Mouse (Mus musculus) limb, embryonic 14.5 days (tissue): ENCODE measurements at regions not wholly inside any gene's neighbourhood (a gene's known extent, or its start where the extent isn't known, plus 50 kb on each side); places are given as distances from the start of the nearest gene placed in this dataset.

Source experiments
- ATAC-seq: fragments of 200-750 bp; cut with Nextera tagmentation; 2 replicates; pipeline ENCODE4 v1.8.0; 2017; ENCODE audit warnings: low read depth, moderate number of reproducible peaks, moderate TSS enrichment; ENCODE audit not compliant: low FRiP score
- DNase-seq: peaks from one replicate; pipeline ENCODE4 v3.0.0-alpha.2; 2015; ENCODE audit warnings: low spot score
- H3K27ac ChIP-seq: fragments of 300-500 bp; sonication (generic); replicated peaks from 2 replicates; pipeline ENCODE4 v1.5.1; 2014; ENCODE audit warnings: low read depth, mild to moderate bottlenecking, low read length, moderate library complexity, mixed read lengths
- H3K27me3 ChIP-seq: fragments of 300-500 bp; sonication (generic); 2 replicates; pipeline ENCODE4 v1.6.1; 2014; ENCODE audit warnings: low read length, mixed read lengths; ENCODE audit not compliant: control insufficient read depth, insufficient read depth
- H3K36me3 ChIP-seq: fragments of 300-500 bp; sonication (generic); 2 replicates; pipeline ENCODE4 v1.6.1; 2014; ENCODE audit warnings: mild to moderate bottlenecking, low read length, moderate library complexity, mixed read lengths; ENCODE audit not compliant: control insufficient read depth, insufficient read depth
- H3K4me1 ChIP-seq: fragments of 300-500 bp; sonication (generic); 2 replicates; pipeline ENCODE4 v1.6.1; 2014; ENCODE audit warnings: antibody characterized with exemption, low read length, mixed read lengths; ENCODE audit not compliant: control insufficient read depth, insufficient read depth
- H3K4me2 ChIP-seq: fragments of 300-500 bp; sonication (generic); replicated peaks from 2 replicates; pipeline ENCODE4 v1.6.1; 2014; ENCODE audit warnings: low read depth, mild to moderate bottlenecking, low read length, moderate library complexity; ENCODE audit not compliant: severe bottlenecking
- H3K4me3 ChIP-seq: fragments of 300-500 bp; sonication (generic); replicated peaks from 2 replicates; pipeline ENCODE4 v1.5.1; 2014; ENCODE audit warnings: low read length
- H3K9ac ChIP-seq: fragments of 300-500 bp; sonication (generic); 2 replicates; pipeline ENCODE4 v1.6.1; 2014; ENCODE audit warnings: mild to moderate bottlenecking, low read depth, low read length, moderate library complexity; ENCODE audit not compliant: severe bottlenecking
- H3K9me3 ChIP-seq: fragments of 300-500 bp; sonication (generic); 2 replicates; pipeline ENCODE4 v1.6.1; 2016; ENCODE audit warnings: low read length; ENCODE audit not compliant: control insufficient read depth
- POLR2A ChIP-seq: fragments of 200-500 bp; IDR thresholded peaks from 2 replicates; pipeline ENCODE4 v1.8.0; 2012; ENCODE audit warnings: inconsistent platforms, mild to moderate bottlenecking, moderate library complexity, borderline replicate concordance; ENCODE audit not compliant: insufficient read depth, insufficient read length; ENCODE audit errors: extremely low read depth
- WGBS: fragments of 180-500 bp; shearing (Covaris S2); extraction: QIAGEN DNeasy Blood & Tissue Kit; methylation state at CpG from one replicate; pipeline ENCODE4 v1.1.7; 2014; 5-methylcytosine and 5-hydroxymethylcytosine counted together

DNA sequence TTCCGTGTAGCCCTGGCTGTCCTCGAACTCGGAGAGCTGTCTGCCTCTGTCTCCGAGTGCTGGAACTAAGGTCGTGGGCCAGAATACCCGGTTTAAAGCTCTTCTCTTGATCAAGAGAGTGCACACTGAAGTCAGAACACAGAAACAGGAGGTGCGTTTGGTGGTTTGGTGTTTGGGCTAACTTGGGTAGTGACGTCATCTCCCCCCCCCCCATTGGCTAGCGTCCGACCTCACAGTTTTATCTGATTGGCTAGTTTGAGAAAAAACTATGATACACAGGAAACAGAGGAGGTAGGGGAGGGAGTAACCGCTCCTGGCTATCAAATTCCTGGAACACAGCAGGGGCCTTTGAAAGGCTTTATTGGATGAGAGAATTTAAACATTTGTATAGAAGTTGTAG, 60.2 kb upstream of the Pim1 start:
- Histone ChIP-seq H3K4me2 (no peak overlapping the region), H3K36me3 (no peaks in the 10 kb centered on the region), H3K27me3 (no peaks in the 10 kb centered on the region), H3K4me1 (peaks cover 8% of the 10 kb centered on the region; the same call in 1 of the 2 replicates), H3K27ac (no peak overlapping the region), H3K4me3 (no peak overlapping the region), H3K9ac (no peak overlapping the region), H3K9me3 (no peaks in the 10 kb centered on the region)
- DNase-seq (no peak), ATAC-seq (no peak)
- TF ChIP-seq POLR2A: no peak
- WGBS: 82% methylated on average over 11 of the region's 11 CpGs

DNA sequence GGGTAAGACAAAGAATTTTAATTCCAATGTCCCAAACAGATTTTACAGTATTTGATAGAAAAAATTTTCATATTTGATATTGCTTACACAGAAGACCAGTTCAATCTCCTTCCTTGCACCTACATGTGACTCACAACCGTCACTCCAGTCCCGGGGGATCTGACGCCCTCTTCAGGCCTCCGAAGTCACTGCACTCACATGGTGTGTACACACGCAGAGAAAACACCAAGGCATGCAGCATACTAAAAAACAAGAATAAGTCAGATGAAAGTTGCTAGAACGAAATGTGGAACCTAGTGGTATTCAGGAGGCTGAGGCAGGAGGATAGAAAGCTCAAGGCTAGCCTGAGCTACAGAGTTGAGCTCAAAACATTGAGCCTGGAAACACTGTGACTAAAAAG, 59.7 kb upstream of the Pim1 start:
- Histone ChIP-seq H3K36me3 (no peaks in the 10 kb centered on the region), H3K27me3 (no peaks in the 10 kb centered on the region), H3K4me2 (no peak overlapping the region), H3K4me3 (no peak overlapping the region), H3K9ac (no peak overlapping the region), H3K27ac (no peak overlapping the region), H3K9me3 (no peaks in the 10 kb centered on the region), H3K4me1 (peaks cover 8% of the 10 kb centered on the region; the same call in 1 of the 2 replicates)
- no peak for TF ChIP-seq POLR2A
- no peak for ATAC-seq
- no peak for DNase-seq
- 95% methylated on average over 6 of the region's 6 CpGs for WGBS

DNA sequence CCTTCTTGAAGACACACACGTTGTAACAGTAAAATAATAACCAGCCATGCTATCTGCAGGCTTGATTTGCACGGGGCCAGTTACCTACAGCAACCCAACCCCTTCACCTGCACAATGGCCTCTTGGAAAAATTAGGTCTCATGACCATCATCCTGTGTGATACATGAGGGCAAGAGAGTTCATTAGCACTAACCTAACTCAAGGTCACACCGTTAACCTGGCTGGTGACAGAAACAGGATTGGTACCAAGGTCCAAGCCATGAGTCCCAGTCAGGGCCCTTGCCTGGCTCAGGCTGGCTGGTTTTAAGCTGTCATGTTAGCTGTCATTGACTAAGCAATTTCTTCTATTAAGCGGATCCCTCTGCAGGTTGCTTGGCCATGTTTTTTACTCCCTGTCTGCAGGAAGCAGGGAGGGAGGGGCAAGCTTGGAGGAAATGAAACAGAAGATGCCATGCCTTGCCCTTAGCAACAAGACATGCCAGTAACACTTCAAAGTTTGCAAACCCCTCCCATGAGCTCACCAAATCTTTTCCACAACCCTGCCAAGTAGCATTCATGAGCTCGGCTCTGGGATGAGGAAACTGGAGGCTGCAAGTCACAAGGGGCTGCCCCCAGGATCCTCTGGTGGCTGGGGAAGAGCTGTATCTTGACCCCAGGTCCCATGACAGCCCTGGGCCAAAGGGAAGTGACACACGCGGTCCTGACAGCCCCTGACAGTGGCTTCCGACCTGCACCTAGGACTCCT, 58.8 kb upstream of the Pim1 start:
- Histone ChIP-seq H3K4me1 (peaks cover 10% of the 10 kb centered on the region), H3K27ac (no peak overlapping the region)
- no peak for DNase-seq

DNA sequence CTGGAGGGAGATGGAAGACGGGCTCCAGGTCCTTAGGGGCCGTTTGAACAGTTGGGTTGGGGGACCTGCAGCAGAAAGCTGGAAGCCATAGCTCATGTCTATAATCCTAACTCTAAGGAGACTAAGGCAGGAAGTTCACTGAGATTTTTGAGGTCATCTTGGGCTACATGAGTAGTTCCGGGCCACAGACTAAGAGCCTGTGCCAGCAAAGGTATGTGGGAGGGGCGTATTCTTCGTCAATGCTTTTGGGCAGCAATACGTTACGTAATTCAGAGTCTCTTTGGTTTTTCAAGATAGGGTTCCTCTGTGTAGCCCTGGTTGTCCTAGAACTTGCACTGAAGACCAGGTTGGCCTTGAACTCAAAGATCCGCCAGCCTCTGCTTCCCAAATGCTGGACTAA, 57.9 kb upstream of the Pim1 start:
- H3K27me3 ChIP-seq: no peaks in the 10 kb centered on the region
- no peaks in the 10 kb centered on the region for H3K9me3 ChIP-seq
- H3K4me3 ChIP-seq: no peak overlapping the region
- H3K36me3 ChIP-seq: no peaks in the 10 kb centered on the region
- WGBS: 90% methylated on average over 8 of the region's 8 CpGs
- H3K4me1 ChIP-seq: peaks cover 20% of the 10 kb centered on the region
- H3K27ac ChIP-seq: no peak overlapping the region
- TF ChIP-seq POLR2A: no peak
- DNase-seq (no peak), ATAC-seq (no peak)
- no peak overlapping the region for H3K9ac ChIP-seq
- H3K4me2 ChIP-seq: no peak overlapping the region

More for the DNA sequence above, 58.8 kb upstream of the Pim1 start:
- Histone ChIP-seq H3K4me3 (no peak overlapping the region), H3K9me3 (no peaks in the 10 kb centered on the region), H3K27me3 (no peaks in the 10 kb centered on the region), H3K36me3 (no peaks in the 10 kb centered on the region), H3K9ac (no peak overlapping the region), H3K4me2 (no peak overlapping the region)
- 70% methylated on average over 8 of the region's 8 CpGs for WGBS
- ATAC-seq: no peak
- TF ChIP-seq POLR2A: no peak

DNA sequence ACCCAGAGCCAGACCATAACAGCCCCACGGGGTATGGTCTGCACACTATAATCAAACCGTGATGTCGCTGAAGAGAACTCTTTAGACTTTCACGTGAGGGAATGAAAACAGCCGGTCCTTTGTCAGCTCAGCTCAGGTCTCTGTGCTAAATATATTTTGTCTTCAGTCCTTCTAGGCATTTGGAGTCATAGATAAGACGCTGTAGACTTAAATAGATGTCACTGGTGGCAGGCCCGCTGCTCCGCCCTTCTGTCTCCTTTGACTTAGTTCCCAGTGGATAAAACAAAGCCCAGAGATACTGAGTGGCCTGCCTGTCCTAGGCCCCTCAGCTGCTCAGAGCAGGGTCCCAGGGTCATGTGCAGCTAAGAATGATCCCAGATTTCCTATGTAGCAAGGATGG, 57.2 kb upstream of the Pim1 start:
- DNase-seq (no peak), ATAC-seq (no peak)
- Histone ChIP-seq H3K27me3 (no peaks in the 10 kb centered on the region), H3K9me3 (no peaks in the 10 kb centered on the region), H3K4me1 (peaks cover 15% of the 10 kb centered on the region), H3K4me3 (no peak overlapping the region), H3K4me2 (no peak overlapping the region), H3K9ac (0 out of 2 replicates have a peak overlapping the region, but pooled peaks have one; percentile 7), H3K36me3 (no peaks in the 10 kb centered on the region), H3K27ac (no peak overlapping the region)
- TF ChIP-seq POLR2A: no peak
- 74% methylated on average over 8 of the region's 8 CpGs for WGBS
